Mouse (Mus musculus): Measurements from ENCODE around the gene Cmip.

DNA sequence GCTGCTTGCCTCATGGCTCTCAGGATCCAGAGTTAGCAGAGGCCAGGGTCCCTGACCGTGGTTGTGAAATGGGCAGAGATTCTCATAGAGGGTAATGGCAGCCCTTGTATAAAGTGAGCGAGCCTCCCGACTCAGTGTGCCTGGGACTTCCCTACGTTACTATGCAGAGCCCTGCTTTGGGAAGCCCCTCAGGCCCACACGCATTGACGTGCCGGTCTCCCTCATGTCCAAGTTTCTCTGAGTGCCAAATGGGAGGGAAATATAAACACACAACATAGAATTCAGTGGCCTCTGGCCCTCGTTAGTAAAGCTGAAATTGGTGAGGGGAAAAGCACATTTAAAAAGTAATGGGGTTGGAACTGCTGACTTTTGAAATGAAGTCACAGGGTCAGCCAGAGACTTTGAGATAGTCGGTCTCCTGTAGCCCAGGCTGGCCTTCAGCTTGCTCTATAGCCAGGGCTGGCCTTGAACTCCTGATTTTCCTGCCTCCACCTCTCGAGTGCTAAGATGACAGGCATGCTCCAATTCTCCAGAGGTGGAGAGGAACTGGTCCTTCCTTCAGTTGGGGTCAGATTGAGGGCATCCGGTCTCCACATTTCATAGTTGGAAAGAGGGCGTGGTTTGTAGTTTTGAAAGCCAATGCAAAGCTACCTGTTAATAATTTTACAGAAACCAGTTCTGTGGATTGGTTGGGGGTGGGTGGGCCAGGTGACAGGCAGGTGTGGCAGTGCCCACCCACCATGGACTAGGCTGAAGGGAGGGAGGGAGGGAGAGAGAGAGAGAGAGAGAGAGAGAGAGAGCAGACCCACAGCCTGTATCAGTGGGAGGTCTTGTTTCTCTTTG lies 105.0 kb downstream of the Cmip start:
- no peak for TF ChIP-seq POLR2A (IDR thresholded peaks at IDR 0.05; ENCODE audit: control insufficient read depth, extremely low read depth, insufficient read depth, low read length, poor library complexity)
- TF ChIP-seq CTCF (IDR thresholded peaks at IDR 0.05; ENCODE audit: borderline replicate concordance, control insufficient read depth, extremely low read depth, insufficient read depth, low read length, poor library complexity) = no peak
